Mouse (Mus musculus): ENCODE measurements around the gene Stab1. TPM values are rescaled to one million over a fixed set of nuclear protein-coding genes. Genes with fewer than 3 reads are reported as not detected.

Gene Stab1
- polyA plus RNA-seq, 1 experiment from 2014 or later = 23.1 TPM

DNA sequence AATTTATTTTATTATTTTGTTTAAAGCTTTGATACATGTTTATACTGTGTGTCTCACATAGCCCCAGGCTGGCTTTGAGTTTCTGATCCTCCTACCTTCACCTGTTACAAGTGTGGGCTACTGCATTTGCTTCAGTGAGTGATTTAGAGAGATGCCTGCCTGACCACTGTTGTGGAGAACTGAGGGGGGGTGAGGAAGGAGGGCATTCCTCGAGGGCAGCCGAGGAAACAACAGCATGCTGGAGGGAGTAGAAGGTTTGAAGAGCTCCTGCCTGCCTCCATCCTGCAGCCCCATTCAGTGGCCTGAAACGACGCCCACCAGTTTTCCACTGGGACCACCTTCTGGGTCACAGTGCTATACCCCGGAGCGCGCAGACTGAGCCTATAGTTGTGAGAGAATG is 3.0 kb downstream of the Stab1 start:
- ATAC-seq = no peak
- no peak overlapping the region for H3K9ac ChIP-seq (ENCODE audit: low read depth, low read length)

DNA sequence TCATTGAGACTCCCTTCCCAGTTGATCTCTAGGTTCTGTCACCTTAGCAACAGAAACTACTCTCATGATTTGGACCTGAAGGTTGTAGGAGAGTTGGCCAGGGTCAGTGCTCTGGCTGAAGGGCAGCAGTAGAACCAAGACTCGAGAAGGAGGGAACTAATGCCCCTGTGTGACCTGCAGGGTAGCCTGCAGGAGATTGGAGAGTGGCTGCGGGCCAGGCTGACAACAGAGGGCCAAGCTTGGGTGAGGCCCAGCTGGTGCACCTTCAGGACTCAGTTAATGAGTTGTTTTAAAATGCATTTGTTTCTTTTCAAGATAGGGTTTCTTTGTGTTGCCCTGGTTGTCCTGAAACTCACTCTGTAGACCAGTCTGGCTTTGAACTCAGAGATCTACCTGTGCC is 3.4 kb downstream of the Stab1 start:
- 74% methylated on average over 2 of the region's 2 CpGs for WGBS
- no peak for ATAC-seq
- H3K27ac ChIP-seq (ENCODE audit: low read depth, low read length) = no peak overlapping the region

More for the DNA sequence above, 3.0 kb downstream of the Stab1 start:
- H3K4me2 ChIP-seq (replicated peaks; ENCODE audit: low read depth) = no peak overlapping the region
- no peaks in the 10 kb centered on the region for H3K27me3 ChIP-seq (replicated peaks; ENCODE audit: control insufficient read depth, insufficient read depth, low read length)
- no peaks in the 10 kb centered on the region; the same call in 1 of the 2 replicates for H3K36me3 ChIP-seq (ENCODE audit: control insufficient read depth, insufficient read depth)
- H3K4me3 ChIP-seq (ENCODE audit: low read depth, low read length) = no peak overlapping the region
- no peak overlapping the region for H3K27ac ChIP-seq (ENCODE audit: low read depth, low read length)
- no peak for TF ChIP-seq CTCF (IDR thresholded peaks at IDR 0.05; ENCODE audit: low read depth)
- H3K9me3 ChIP-seq (ENCODE audit: control insufficient read depth) = no peaks in the 10 kb centered on the region
- WGBS = 59% methylated on average over 7 of the region's 7 CpGs
- H3K4me1 ChIP-seq (replicated peaks; ENCODE audit: control insufficient read depth, insufficient read depth, low read length) = 0 out of 2 replicates have a peak, but pooled peaks cover under 1% of the 10 kb centered on the region

DNA sequence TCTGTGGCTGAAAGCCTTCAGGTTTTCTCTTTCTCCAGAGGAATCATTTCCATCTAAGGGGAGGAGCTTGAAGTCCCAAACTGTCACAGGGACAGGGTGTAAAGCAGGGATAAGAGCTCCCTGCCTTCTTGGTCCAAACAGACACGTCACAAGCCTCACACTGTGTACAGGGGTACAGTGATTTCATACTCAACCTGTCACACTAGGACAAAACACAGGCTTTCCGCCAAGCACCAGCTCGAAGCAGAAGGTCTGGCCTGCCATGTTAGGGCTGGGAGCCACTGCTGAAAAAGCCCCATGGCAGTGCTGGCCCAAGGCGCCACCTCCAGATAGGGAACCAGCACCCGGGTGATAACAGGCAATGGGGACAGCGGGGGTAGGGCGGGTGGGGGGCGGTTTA is 4.4 kb downstream of the Stab1 start:
- Histone ChIP-seq H3K27ac (ENCODE audit: low read depth, low read length) (no peak overlapping the region), H3K9me3 (ENCODE audit: control insufficient read depth) (no peaks in the 10 kb centered on the region), H3K4me2 (replicated peaks; ENCODE audit: low read depth) (no peak overlapping the region), H3K9ac (ENCODE audit: low read depth, low read length) (no peak overlapping the region), H3K27me3 (replicated peaks; ENCODE audit: control insufficient read depth, insufficient read depth, low read length) (no peaks in the 10 kb centered on the region), H3K4me3 (ENCODE audit: low read depth, low read length) (no peak overlapping the region), H3K36me3 (ENCODE audit: control insufficient read depth, insufficient read depth) (no peaks in the 10 kb centered on the region), H3K4me1 (replicated peaks; ENCODE audit: control insufficient read depth, insufficient read depth, low read length) (peaks cover 7% of the 10 kb centered on the region; the same call in 1 of the 2 replicates)
- no peak for TF ChIP-seq CTCF (IDR thresholded peaks at IDR 0.05; ENCODE audit: low read depth)
- 70% methylated on average over 8 of the region's 8 CpGs for WGBS
- no peak for ATAC-seq

More for the DNA sequence above, 3.4 kb downstream of the Stab1 start:
- Histone ChIP-seq H3K36me3 (ENCODE audit: control insufficient read depth, insufficient read depth) (no peaks in the 10 kb centered on the region; the same call in 1 of the 2 replicates), H3K4me2 (replicated peaks; ENCODE audit: low read depth) (no peak overlapping the region), H3K9ac (ENCODE audit: low read depth, low read length) (no peak overlapping the region), H3K27me3 (replicated peaks; ENCODE audit: control insufficient read depth, insufficient read depth, low read length) (no peaks in the 10 kb centered on the region), H3K9me3 (ENCODE audit: control insufficient read depth) (no peaks in the 10 kb centered on the region), H3K4me3 (ENCODE audit: low read depth, low read length) (no peak overlapping the region), H3K4me1 (replicated peaks; ENCODE audit: control insufficient read depth, insufficient read depth, low read length) (peaks cover 5% of the 10 kb centered on the region; the same call in 1 of the 2 replicates)
- no peak for TF ChIP-seq CTCF (IDR thresholded peaks at IDR 0.05; ENCODE audit: low read depth)

DNA sequence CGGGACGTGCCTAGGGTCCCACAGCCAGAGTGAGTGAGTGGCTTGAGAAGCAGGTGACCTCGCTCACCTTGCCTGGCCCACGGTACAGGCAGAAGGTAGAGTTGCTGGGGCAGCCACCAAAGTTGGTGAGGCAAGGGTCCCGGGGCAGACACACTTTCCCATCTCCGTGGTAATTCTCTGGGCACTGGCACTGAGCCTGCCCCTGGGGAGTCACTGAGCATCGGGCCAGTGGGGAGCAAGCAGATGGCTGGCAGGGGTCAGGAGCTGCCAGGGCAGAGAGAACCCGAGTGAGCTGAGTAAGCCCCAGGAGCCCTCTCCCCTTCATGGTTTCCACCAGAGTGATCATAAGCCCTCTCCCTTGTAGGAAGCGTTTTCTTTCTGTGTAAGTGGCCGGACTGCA is 6.8 kb downstream of the Stab1 start:
- H3K9me3 ChIP-seq (ENCODE audit: control insufficient read depth) = no peaks in the 10 kb centered on the region
- H3K4me3 ChIP-seq (ENCODE audit: low read depth, low read length) = no peak overlapping the region
- no peaks in the 10 kb centered on the region for H3K27me3 ChIP-seq (replicated peaks; ENCODE audit: control insufficient read depth, insufficient read depth, low read length)
- H3K36me3 ChIP-seq (ENCODE audit: control insufficient read depth, insufficient read depth) = peaks cover 2% of the 10 kb centered on the region; the same call in 1 of the 2 replicates
- H3K4me2 ChIP-seq (replicated peaks; ENCODE audit: low read depth) = no peak overlapping the region
- no peak for ATAC-seq
- no peak for TF ChIP-seq CTCF (IDR thresholded peaks at IDR 0.05; ENCODE audit: low read depth)
- peaks cover 7% of the 10 kb centered on the region; the same call in 1 of the 2 replicates for H3K4me1 ChIP-seq (replicated peaks; ENCODE audit: control insufficient read depth, insufficient read depth, low read length)
- H3K27ac ChIP-seq (ENCODE audit: low read depth, low read length) = no peak overlapping the region
- no peak overlapping the region for H3K9ac ChIP-seq (ENCODE audit: low read depth, low read length)
- 76% methylated on average over 9 of the region's 10 CpGs for WGBS

DNA sequence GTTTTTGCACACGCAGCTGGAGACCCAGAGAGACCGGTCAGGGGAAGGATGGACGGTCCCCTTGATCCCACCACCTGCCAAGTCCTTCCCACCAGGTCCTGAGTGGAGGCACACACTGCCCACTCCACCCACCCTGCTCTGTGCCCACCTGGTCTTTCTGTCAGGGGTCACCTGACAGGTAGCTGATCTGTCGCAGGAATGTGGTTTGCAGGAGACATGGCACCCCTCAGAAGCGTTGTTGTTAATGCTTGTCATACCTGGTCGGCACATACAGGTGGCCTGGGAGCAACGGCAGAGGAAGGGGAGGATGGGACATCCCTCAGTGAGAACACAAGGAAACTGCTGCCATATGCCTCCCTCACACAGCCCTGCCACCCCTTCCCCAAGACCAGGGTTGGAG is 7.2 kb downstream of the Stab1 start:
- no peaks in the 10 kb centered on the region for H3K9me3 ChIP-seq (ENCODE audit: control insufficient read depth)
- ATAC-seq = no peak
- WGBS = 82% methylated on average over 7 of the region's 7 CpGs

DNA sequence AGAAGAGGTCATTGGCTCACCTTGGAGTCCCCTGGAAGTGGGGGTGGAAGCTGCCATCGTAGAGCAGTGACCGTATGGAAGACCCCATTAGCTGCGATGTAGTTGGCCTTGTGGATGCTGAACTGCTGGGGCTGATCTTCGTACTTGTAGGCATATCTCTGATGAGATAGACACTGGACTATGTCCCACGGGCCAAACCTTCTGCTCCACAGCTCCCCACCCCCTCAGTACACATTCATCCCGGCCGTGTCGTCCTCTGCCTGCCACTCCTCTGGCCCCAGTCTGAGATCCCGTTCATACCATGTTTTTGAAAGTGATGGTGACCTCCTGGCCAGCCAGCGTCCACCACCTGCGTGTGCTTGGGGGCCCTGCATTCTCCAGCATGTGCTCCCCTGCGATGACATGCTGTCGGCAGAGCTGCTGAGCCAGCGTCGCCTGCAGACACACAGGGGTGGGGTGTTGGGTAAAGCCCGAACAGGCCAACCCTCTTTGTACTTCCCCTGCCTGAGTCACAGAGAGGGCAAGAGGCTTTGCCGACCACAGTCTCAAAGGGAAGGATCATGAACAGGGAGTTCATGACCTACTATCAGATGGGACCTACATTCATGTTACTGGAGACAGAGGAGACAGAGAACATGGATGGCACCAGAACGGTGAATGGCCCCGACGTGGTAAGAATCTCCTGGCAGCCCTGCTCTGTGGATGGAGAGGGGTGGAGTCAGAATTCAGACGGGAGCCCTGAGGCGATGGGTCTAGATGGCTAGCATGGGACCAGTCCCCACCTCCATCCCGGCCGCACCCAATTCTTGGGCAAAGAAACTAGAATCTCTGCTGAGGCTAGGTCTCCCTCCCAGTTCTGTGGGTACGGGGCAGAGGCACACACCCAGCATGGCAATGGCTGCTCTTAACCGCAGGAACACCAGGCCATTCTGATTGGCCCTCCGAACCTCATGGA is 8.0 kb downstream of the Stab1 start:
- TF ChIP-seq CTCF (IDR thresholded peaks at IDR 0.05; ENCODE audit: low read depth) = no peak
- Histone ChIP-seq H3K4me2 (replicated peaks; ENCODE audit: low read depth) (peak overlapping the region; percentile 54), H3K27me3 (replicated peaks; ENCODE audit: control insufficient read depth, insufficient read depth, low read length) (no peaks in the 10 kb centered on the region), H3K4me3 (ENCODE audit: low read depth, low read length) (0 out of 2 replicates have a peak overlapping the region, but pooled peaks have one; percentile 5), H3K4me1 (replicated peaks; ENCODE audit: control insufficient read depth, insufficient read depth, low read length) (peaks cover 7% of the 10 kb centered on the region; the same call in 1 of the 2 replicates), H3K27ac (ENCODE audit: low read depth, low read length) (no peak overlapping the region), H3K9me3 (ENCODE audit: control insufficient read depth) (no peaks in the 10 kb centered on the region), H3K36me3 (ENCODE audit: control insufficient read depth, insufficient read depth) (peaks cover 2% of the 10 kb centered on the region; the same call in 1 of the 2 replicates), H3K9ac (ENCODE audit: low read depth, low read length) (no peak overlapping the region)
- WGBS = 49% methylated on average over 27 of the region's 27 CpGs
- peak; percentile 75 for ATAC-seq

More for the DNA sequence above, 7.2 kb downstream of the Stab1 start:
- no peak for TF ChIP-seq CTCF (IDR thresholded peaks at IDR 0.05; ENCODE audit: low read depth)
- H3K4me1 ChIP-seq (replicated peaks; ENCODE audit: control insufficient read depth, insufficient read depth, low read length) = peaks cover 7% of the 10 kb centered on the region; the same call in 1 of the 2 replicates
- no peak overlapping the region for H3K27ac ChIP-seq (ENCODE audit: low read depth, low read length)
- H3K36me3 ChIP-seq (ENCODE audit: control insufficient read depth, insufficient read depth) = peaks cover 2% of the 10 kb centered on the region; the same call in 1 of the 2 replicates
- no peaks in the 10 kb centered on the region for H3K27me3 ChIP-seq (replicated peaks; ENCODE audit: control insufficient read depth, insufficient read depth, low read length)
- no peak overlapping the region for H3K4me3 ChIP-seq (ENCODE audit: low read depth, low read length)
- H3K4me2 ChIP-seq (replicated peaks; ENCODE audit: low read depth) = no peak overlapping the region
- no peak overlapping the region for H3K9ac ChIP-seq (ENCODE audit: low read depth, low read length)
